Mouse (Mus musculus): ENCODE results near the gene Cfap69.
A peak's percentile ranks its signal among the peaks of the same experiment; 100 is the strongest.

Gene Cfap69

GRCm38 (mm10) chr5:5657932-5658331 is 6.1 kb downstream of the Cfap69 start:
- DNase-seq (ENCODE audit: low spot score in 2 of 2): no peak

- DNase-seq (ENCODE audit: low spot score in 2 of 2): peak; percentile 64 to 73
Observed at GRCm38 (mm10) chr5:5648817-5649569, 15.0 kb downstream of the Cfap69 start.

- DNase-seq (ENCODE audit: low spot score in 2 of 2): no peak
Observed at GRCm38 (mm10) chr5:5646173-5646572, 17.9 kb downstream of the Cfap69 start.

GRCm38 (mm10) chr5:5638496-5638895 is 25.5 kb downstream of the Cfap69 start:
- no peak for DNase-seq (ENCODE audit: low spot score in 2 of 2)

DNA sequence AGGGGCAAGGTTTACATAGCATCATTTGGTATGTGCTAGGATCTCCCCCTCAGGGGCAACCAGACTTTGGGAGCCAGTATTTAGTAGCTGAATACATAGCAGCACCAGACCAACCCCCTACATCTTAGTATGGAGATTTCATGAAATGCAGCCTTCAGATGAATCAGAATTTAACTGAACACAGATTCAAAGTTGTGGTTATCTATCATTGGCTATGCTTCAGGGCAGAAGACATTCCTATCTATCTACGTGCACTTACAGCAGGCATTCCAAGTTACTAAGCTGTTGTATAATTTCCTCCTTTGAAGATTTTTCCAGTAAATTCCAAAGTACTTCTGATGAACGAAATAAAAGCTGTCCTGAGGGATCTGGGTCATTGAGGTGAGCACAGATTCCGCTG is 38.5 kb downstream of the Cfap69 start:
- no peak for DNase-seq (ENCODE audit: low spot score in 2 of 2)

GRCm38 (mm10) chr5:5618329-5618728 is 45.7 kb downstream of the Cfap69 start:
- DNase-seq (ENCODE audit: low spot score in 2 of 2): no peak

GRCm38 (mm10) chr5:5610540-5610939 is 53.5 kb downstream of the Cfap69 start:
- DNase-seq (ENCODE audit: low spot score in 2 of 2): no peak

- DNase-seq (ENCODE audit: low spot score in 2 of 2): no peak
Observed at GRCm38 (mm10) chr5:5587686-5588085, 76.4 kb downstream of the Cfap69 start.

- DNase-seq (ENCODE audit: low spot score in 2 of 2): peak; percentile 2
Observed at GRCm38 (mm10) chr5:5573749-5574317, 90.2 kb downstream of the Cfap69 start, which contains the start of gene Gm8773. Gene Gm8773, plus strand, starts transcription at chr5:5573799.

- no peak for DNase-seq (ENCODE audit: low spot score in 2 of 2)
Observed at GRCm38 (mm10) chr5:5562435-5562834, 101.6 kb downstream of the Cfap69 start.

DNA sequence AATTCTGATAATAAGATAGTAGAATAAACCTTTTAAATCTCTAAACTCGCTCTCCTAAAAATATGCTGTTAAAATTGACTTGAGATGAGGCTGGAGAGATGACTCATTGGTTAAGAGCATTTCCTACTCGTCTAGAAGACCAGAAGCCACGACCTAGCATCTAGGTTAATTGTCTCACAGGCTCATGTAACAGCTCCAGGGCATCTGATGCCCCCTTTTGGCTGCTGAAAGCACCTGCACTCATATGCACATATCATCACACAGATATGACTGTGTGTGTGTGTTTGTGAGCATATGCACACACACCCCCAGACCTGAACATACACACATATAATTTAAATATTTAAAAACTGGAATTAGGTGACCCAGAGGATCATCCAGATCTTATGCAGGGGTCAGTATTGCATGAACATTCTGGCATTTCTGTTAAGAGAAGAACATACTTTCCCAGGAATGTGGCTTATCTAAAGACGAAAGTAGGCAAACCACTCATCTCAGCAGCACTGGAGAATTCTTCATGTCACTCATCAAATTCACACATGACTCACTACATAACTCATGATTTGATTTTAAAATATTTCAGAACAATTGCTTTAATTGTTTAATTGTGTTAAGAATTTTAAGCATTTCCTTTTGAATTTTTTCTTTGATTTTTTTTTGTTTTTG is 102.9 kb downstream of the Cfap69 start:
- no peak for DNase-seq (ENCODE audit: low spot score in 2 of 2)

- DNase-seq (ENCODE audit: low spot score in 2 of 2): no peak
Observed at GRCm38 (mm10) chr5:5559798-5560197, 104.2 kb downstream of the Cfap69 start.

- peak; percentile 82 to 88 for DNase-seq (ENCODE audit: low spot score in 2 of 2)
Observed at GRCm38 (mm10) chr5:5559079-5559740, 104.8 kb downstream of the Cfap69 start, which contains the start of gene Gtpbp10. Gene Gtpbp10, minus strand, starts transcription at chr5:5559538.

DNA sequence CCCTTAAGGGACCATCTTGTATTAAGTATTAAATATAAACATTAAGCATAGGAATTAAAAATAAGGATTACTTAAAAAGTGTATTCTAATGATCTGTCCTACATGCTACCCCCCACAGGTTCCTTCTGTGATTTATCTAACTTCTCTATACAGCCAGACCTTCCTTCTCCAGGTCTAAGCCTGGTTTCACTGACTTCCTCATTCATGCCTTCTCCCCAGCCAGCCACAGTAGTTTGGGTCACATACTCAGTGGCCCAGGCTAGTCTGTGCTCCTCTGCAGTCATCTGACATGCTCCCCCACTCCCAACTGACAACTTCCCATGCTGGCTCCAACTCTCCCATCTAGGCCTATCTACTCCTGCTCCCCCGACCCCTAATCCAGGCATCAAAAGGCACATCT is 112.9 kb downstream of the Cfap69 start:
- DNase-seq (ENCODE audit: low spot score in 2 of 2): no peak

DNA sequence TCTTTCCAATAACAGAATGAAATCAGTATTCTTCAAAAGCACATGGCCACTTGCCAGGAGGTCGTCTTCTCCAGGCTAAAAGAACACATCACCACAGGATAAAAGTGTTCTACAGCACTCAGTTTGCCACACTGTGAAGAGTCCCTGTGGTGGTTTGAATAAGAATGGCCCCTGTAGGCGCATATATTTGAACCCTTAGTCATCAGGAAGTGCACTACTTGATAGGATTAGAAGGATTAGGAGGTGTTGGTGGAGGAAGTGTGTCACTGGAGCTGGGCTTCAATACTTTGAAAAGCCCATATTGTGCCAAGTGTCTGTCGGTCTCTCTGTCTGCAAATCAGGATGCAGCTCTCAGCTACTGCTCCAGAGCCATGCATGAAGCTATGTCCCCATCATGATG is 123.7 kb downstream of the Cfap69 start:
- no peak for DNase-seq (ENCODE audit: low spot score in 2 of 2)

GRCm38 (mm10) chr5:5539771-5540170 is 124.3 kb downstream of the Cfap69 start:
- no peak for DNase-seq (ENCODE audit: low spot score in 2 of 2)

- no peak for DNase-seq (ENCODE audit: low spot score in 2 of 2)
Observed at GRCm38 (mm10) chr5:5536131-5536530, 127.9 kb downstream of the Cfap69 start.

DNA sequence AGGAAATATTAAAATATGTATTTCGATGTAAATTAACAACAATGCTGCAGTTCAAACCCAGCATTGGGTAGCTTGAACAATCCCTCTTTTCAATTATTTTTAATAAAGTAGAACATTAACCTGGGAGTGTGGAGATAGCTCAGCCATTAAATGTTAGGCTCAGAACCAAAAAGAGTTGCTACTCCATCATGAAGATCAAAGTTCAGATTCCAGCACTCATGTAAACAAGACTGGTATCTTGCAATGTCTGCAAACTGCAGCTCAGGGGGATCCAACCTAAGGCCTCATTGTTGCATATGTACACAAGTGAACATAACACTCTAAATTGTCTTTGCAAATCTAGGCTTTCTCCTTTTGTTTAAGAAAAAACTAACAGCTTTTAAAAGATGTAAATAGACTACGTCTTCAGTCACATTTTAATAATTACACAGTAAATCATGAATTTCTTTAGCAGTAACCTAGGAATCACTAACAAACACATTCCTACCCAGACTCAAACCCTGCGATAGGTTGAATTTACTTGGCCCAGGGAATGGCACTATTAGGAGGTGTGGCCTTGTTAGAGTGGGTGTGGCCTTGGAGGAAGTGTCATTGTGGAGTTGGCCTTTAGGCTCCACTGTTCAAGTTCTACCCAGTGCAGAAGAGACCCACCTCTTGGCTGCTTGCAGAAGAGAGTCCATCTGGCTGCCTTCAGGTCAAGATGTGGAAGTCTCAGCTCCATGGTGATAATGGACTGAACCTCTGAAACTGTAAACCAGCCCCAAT is 130.2 kb downstream of the Cfap69 start:
- no peak for DNase-seq (ENCODE audit: low spot score in 2 of 2)
